Mouse (Mus musculus): ENCODE results near the gene Slit2. TPM values are rescaled to one million over a fixed set of nuclear protein-coding genes. Genes with fewer than 3 reads are reported as not detected.
"Not testable (repeated sequence)": the region's sequence is repeated elsewhere in the genome, so short reads cannot be mapped to it uniquely, and the experiment has no call there.

Slit2 gene
- polyA plus RNA-seq, 1 experiment = 1.1 TPM

DNA sequence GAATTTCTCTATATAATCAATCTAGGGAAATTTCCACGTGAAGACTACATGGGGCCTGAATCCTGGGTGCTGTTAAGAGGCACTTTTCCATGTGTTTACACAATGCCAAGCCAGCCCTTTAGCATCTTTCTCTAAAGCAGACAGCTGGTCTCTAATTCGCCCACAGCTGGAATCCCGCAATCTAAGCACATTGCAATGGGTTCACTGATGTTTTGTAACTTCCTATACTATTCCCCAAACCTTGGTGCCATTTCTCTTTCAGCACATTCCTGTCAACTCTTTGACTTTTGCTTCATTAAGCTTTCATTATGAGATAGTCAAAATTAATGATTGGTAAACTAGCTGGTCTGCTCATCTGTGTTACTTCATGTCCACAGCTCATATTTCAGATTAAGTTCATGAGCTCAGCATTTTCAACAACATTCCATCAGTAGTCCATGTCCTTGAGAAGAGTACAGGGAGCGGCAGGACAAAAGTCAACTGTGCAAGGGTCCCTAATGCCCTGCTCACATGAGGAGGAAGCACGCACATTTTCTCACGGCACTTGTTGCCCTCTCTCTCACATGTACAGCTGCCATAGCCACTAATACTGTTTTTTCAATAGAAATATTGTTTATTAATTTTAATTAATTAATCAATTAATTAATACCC lies 247.6 kb downstream of the Slit2 start:
- H3K27ac ChIP-seq (ENCODE audit: control insufficient read depth, insufficient read depth, low read depth, low read length) = no peak overlapping the region
- H3K27me3 ChIP-seq (ENCODE audit: control insufficient read depth, insufficient read depth, low read length) = no peaks in the 10 kb centered on the region
- no peak for TF ChIP-seq CTCF (IDR thresholded peaks at IDR 0.05; ENCODE audit: control insufficient read depth, insufficient read depth, insufficient replicate concordance, low read depth, low read length)
- TF ChIP-seq POLR2A (IDR thresholded peaks at IDR 0.05; ENCODE audit: control insufficient read depth, low read depth, low read length) = no peak
- H3K4me1 ChIP-seq (ENCODE audit: control insufficient read depth, insufficient read depth, low read length) = no peaks in the 10 kb centered on the region
- H3K4me3 ChIP-seq (ENCODE audit: control insufficient read depth, low read depth, low read length) = no peak overlapping the region
- no peaks in the 10 kb centered on the region for H3K36me3 ChIP-seq (ENCODE audit: control insufficient read depth, insufficient read depth, low read length)

DNA sequence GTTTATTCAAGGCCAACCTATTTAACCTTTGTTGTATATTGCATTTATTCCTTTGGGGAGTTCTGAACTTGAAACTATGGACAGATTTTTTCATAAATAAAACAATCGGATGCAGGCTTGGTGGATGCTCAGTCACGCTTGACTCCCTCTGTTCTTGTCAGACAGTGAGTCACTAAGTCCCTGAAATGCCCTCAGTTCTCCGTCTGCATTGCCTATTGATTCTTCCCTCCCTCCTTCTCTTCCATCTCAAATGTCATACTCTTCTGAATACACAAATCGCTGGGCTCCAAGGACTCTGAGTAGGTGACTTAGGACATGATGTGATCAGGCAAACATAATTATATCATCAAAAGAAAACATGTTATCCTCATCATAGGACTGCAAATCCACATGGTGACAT lies 251.8 kb downstream of the Slit2 start:
- TF ChIP-seq POLR2A (IDR thresholded peaks at IDR 0.05; ENCODE audit: control insufficient read depth, low read depth, low read length) = no peak
- no peak for TF ChIP-seq CTCF (IDR thresholded peaks at IDR 0.05; ENCODE audit: control insufficient read depth, insufficient read depth, insufficient replicate concordance, low read depth, low read length)
- H3K4me1 ChIP-seq (ENCODE audit: control insufficient read depth, insufficient read depth, low read length) = no peaks in the 10 kb centered on the region
- H3K36me3 ChIP-seq (ENCODE audit: control insufficient read depth, insufficient read depth, low read length) = no peaks in the 10 kb centered on the region
- H3K4me3 ChIP-seq (ENCODE audit: control insufficient read depth, low read depth, low read length) = no peak overlapping the region
- no peaks in the 10 kb centered on the region for H3K27me3 ChIP-seq (ENCODE audit: control insufficient read depth, insufficient read depth, low read length)
- H3K27ac ChIP-seq (ENCODE audit: control insufficient read depth, insufficient read depth, low read depth, low read length) = no peak overlapping the region

DNA sequence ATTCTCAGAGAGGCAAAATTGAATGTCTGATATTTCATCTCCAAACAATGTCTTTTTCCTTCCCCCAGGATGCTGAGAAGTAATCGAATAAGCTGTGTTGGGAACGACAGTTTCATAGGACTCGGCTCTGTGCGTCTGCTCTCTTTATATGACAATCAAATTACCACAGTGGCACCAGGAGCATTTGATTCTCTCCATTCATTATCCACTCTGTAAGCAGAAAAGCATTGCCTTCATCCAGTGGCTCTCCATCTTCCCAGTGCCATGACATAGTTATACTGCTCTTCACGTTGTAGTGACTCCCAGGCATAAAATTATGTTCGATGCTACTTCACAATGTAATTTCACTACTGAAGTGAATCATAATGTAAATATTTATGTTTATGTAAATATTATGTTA lies 252.3 kb downstream of the Slit2 start:
- Histone ChIP-seq H3K27ac (ENCODE audit: control insufficient read depth, insufficient read depth, low read depth, low read length) (no peak overlapping the region), H3K4me1 (ENCODE audit: control insufficient read depth, insufficient read depth, low read length) (no peaks in the 10 kb centered on the region), H3K36me3 (ENCODE audit: control insufficient read depth, insufficient read depth, low read length) (no peaks in the 10 kb centered on the region), H3K27me3 (ENCODE audit: control insufficient read depth, insufficient read depth, low read length) (no peaks in the 10 kb centered on the region), H3K4me3 (ENCODE audit: control insufficient read depth, low read depth, low read length) (no peak overlapping the region)
- no peak for TF ChIP-seq CTCF (IDR thresholded peaks at IDR 0.05; ENCODE audit: control insufficient read depth, insufficient read depth, insufficient replicate concordance, low read depth, low read length)
- no peak for TF ChIP-seq POLR2A (IDR thresholded peaks at IDR 0.05; ENCODE audit: control insufficient read depth, low read depth, low read length)

DNA sequence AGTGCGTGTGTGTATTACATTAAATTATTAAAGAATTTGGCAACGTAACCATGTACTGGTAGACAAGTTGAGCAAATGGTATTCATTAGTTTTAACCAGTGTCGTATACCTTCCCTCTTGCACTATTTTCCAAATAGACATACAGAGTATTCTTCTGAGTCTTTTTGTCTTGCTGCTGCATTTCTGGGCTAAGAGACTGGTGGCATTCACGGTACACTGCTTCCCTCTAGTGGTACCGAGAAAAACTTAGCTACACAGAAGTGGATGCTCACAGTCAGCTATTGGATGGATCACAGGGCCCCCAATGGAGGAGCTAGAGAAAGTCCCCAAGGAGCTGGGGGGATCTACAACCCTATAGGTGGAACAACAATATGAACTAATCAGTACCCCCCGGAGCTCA lies 257.8 kb downstream of the Slit2 start:
- H3K27me3 ChIP-seq (ENCODE audit: control insufficient read depth, insufficient read depth, low read length); H3K27ac ChIP-seq (ENCODE audit: control insufficient read depth, insufficient read depth, low read depth, low read length); H3K36me3 ChIP-seq (ENCODE audit: control insufficient read depth, insufficient read depth, low read length); H3K4me1 ChIP-seq (ENCODE audit: control insufficient read depth, insufficient read depth, low read length); H3K4me3 ChIP-seq (ENCODE audit: control insufficient read depth, low read depth, low read length): not testable (repeated sequence)

DNA sequence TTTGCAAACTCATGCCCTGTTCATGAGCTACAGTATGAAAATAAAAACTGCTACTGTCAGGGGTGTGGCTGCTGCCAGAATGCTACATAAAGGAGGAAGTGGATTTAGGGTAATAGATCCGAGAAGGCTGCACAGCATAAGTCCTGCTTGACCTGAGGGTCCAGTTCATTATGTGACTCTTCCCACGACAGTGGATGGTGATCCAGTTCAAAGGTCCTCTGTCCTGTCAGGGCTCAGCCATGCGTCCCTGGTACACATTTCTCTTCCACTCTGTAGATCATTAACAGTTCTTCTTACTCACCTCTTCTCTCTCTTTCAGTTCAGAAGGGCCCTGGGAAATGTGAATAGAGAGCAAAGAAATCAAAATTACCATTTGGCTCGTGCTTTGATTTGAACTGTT lies 265.4 kb downstream of the Slit2 start:
- Histone ChIP-seq H3K4me3 (ENCODE audit: control insufficient read depth, low read depth, low read length) (no peak overlapping the region), H3K27me3 (ENCODE audit: control insufficient read depth, insufficient read depth, low read length) (no peaks in the 10 kb centered on the region), H3K36me3 (ENCODE audit: control insufficient read depth, insufficient read depth, low read length) (no peaks in the 10 kb centered on the region), H3K27ac (ENCODE audit: control insufficient read depth, insufficient read depth, low read depth, low read length) (no peak overlapping the region), H3K4me1 (ENCODE audit: control insufficient read depth, insufficient read depth, low read length) (no peaks in the 10 kb centered on the region)
- no peak for TF ChIP-seq CTCF (IDR thresholded peaks at IDR 0.05; ENCODE audit: control insufficient read depth, insufficient read depth, insufficient replicate concordance, low read depth, low read length)
- TF ChIP-seq POLR2A (IDR thresholded peaks at IDR 0.05; ENCODE audit: control insufficient read depth, low read depth, low read length) = no peak

DNA sequence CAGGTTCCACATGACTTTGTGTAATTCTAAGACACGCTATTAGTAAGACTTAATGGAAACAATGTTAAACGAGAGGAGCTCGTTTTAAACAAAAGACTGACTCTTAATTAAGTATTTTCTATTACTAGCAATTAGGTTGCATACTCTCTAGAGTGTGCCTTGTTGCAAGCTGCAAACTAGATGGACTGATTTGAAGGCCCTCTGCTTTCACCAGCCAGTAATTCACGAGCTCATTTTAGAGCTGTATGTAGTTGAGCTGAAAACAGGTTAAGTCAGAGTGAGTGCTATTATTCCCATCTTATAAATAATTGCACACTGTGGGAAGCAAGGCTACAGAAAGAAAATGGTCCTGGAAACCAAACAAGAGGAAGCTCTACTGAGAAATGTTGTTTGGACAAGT lies 294.6 kb downstream of the Slit2 start:
- Histone ChIP-seq H3K27me3 (ENCODE audit: control insufficient read depth, insufficient read depth, low read length) (no peaks in the 10 kb centered on the region), H3K36me3 (ENCODE audit: control insufficient read depth, insufficient read depth, low read length) (no peaks in the 10 kb centered on the region), H3K4me3 (ENCODE audit: control insufficient read depth, low read depth, low read length) (no peak overlapping the region), H3K27ac (ENCODE audit: control insufficient read depth, insufficient read depth, low read depth, low read length) (no peak overlapping the region), H3K4me1 (ENCODE audit: control insufficient read depth, insufficient read depth, low read length) (no peaks in the 10 kb centered on the region)
- TF ChIP-seq POLR2A (IDR thresholded peaks at IDR 0.05; ENCODE audit: control insufficient read depth, low read depth, low read length) = no peak
- TF ChIP-seq CTCF (IDR thresholded peaks at IDR 0.05; ENCODE audit: control insufficient read depth, insufficient read depth, insufficient replicate concordance, low read depth, low read length) = no peak

DNA sequence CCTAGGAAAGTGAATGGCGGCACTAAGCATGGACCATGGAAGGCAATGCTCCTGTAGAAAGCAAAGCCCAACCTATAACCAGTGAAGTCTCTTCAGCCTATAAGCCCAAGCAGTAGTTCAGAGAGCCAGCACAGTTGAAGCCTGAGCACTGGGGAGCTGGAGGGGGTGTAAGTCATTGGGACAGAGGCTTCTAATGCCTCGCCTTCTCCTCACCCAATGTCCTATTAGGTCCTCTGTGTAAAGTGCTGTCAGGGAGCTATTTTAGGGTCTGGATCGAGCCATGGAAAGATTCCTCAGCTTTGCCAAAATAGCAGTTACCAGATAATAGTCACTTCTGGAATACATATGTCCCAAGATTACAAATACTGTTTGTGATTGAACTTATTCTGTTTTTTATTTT lies 318.2 kb downstream of the Slit2 start:
- no peak overlapping the region for H3K27ac ChIP-seq (ENCODE audit: control insufficient read depth, insufficient read depth, low read depth, low read length)
- H3K4me1 ChIP-seq (ENCODE audit: control insufficient read depth, insufficient read depth, low read length) = peaks cover 2% of the 10 kb centered on the region; the same call in 1 of the 2 replicates
- H3K36me3 ChIP-seq (ENCODE audit: control insufficient read depth, insufficient read depth, low read length) = no peaks in the 10 kb centered on the region
- no peak for TF ChIP-seq CTCF (IDR thresholded peaks at IDR 0.05; ENCODE audit: control insufficient read depth, insufficient read depth, insufficient replicate concordance, low read depth, low read length)
- TF ChIP-seq POLR2A (IDR thresholded peaks at IDR 0.05; ENCODE audit: control insufficient read depth, low read depth, low read length) = no peak
- no peaks in the 10 kb centered on the region for H3K27me3 ChIP-seq (ENCODE audit: control insufficient read depth, insufficient read depth, low read length)
- H3K4me3 ChIP-seq (ENCODE audit: control insufficient read depth, low read depth, low read length) = no peak overlapping the region

DNA sequence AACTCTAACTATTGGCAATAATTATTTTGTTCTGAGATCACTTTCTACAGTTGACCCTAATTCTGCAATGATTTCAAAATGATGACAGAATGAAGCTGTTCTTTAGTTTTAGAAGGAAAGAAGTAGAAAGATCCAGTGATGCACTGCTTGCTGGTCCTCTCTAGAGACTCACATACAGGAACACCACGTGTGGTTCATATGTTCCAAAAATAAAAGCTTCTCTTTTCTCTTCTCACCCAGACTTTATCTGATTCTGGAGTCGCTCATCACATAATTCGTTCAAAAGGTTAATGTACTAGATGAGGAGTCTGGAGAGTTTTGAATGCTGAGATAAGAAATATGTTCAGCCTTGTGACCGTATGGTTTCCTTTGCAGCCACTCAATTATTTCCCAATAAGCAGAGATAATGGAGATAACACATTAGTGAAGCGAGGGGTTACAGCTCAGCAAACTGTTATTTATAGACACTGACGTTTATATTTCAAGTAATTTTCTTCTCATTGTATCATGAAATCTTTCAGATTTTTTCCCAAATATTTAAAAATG lies 332.2 kb downstream of the Slit2 start:
- Histone ChIP-seq H3K36me3 (ENCODE audit: control insufficient read depth, insufficient read depth, low read length) (no peaks in the 10 kb centered on the region), H3K27me3 (ENCODE audit: control insufficient read depth, insufficient read depth, low read length) (no peaks in the 10 kb centered on the region), H3K4me1 (ENCODE audit: control insufficient read depth, insufficient read depth, low read length) (no peaks in the 10 kb centered on the region)

More for the DNA sequence above, 332.2 kb downstream of the Slit2 start:
- H3K27ac ChIP-seq (ENCODE audit: control insufficient read depth, insufficient read depth, low read depth, low read length) = no peak overlapping the region
- H3K4me3 ChIP-seq (ENCODE audit: control insufficient read depth, low read depth, low read length) = no peak overlapping the region
- TF ChIP-seq CTCF (IDR thresholded peaks at IDR 0.05; ENCODE audit: control insufficient read depth, insufficient read depth, insufficient replicate concordance, low read depth, low read length) = no peak
- TF ChIP-seq POLR2A (IDR thresholded peaks at IDR 0.05; ENCODE audit: control insufficient read depth, low read depth, low read length) = no peak

Data from testis, adult 2 months (tissue).